Mouse (Mus musculus) activated CD4-positive, CD25-positive, alpha-beta regulatory T cell, adult 4 months (primary cell): ENCODE results near the gene Atxn7. TPM values are rescaled to one million over a fixed set of nuclear protein-coding genes. Genes with fewer than 3 reads are reported as not detected.
"Not testable (repeated sequence)": the region's sequence is repeated elsewhere in the genome, so short reads cannot be mapped to it uniquely, and the experiment has no call there.

ENCODE experiments used
- ATAC-seq: one replicate; pipeline ENCODE4 v1.8.0; 2017
- polyA plus RNA-seq, 2 experiments: library from polyadenylated mRNA; unstranded; fragments of 100-300 nt; shearing (Covaris generic); gene quantifications; one replicate each; pipeline ENCODE4 v1.2.1; 2017

Atxn7 gene
- 10 to 100 TPM; 10.9 to 13.3 TPM for polyA plus RNA-seq

GRCm38 (mm10) chr14:13961401-13962112 is at the start of gene Atxn7, which contains the start of gene Thoc7:
Gene Atxn7, plus strand, starts transcription at chr14:13961440.
Gene Thoc7, minus strand, starts transcription at chr14:13961852.
- ATAC-seq, result peak; percentile 9

- no peak for ATAC-seq
Observed at GRCm38 (mm10) chr14:13914387-13915082, 46.7 kb upstream of the Atxn7 start, which contains the start of gene Gm281. Gene Gm281, minus strand, starts transcription at chr14:13914478.

GRCm38 (mm10) chr14:13915207-13915606 is 46.0 kb upstream of the Atxn7 start:
- no peak for ATAC-seq

- ATAC-seq, result no peak
Observed at GRCm38 (mm10) chr14:13917208-13917607, 44.0 kb upstream of the Atxn7 start.

GRCm38 (mm10) chr14:13917630-13918029 is 43.6 kb upstream of the Atxn7 start:
- ATAC-seq, result peak; percentile 65

- ATAC-seq, result peak; percentile 53
Observed at GRCm38 (mm10) chr14:13933290-13934051, 27.8 kb upstream of the Atxn7 start.

GRCm38 (mm10) chr14:13934052-13934371 is 27.2 kb upstream of the Atxn7 start:
- ATAC-seq, result peak; percentile 66

- no peak for ATAC-seq
Observed at GRCm38 (mm10) chr14:13944686-13945085, 16.6 kb upstream of the Atxn7 start.

GRCm38 (mm10) chr14:13948345-13948744 is 12.9 kb upstream of the Atxn7 start:
- ATAC-seq, result no peak

GRCm38 (mm10) chr14:13950401-13950800 is 10.8 kb upstream of the Atxn7 start:
- ATAC-seq, result peak; percentile 69

GRCm38 (mm10) chr14:13952151-13952550 is 9.1 kb upstream of the Atxn7 start:
- ATAC-seq, result not testable (repeated sequence)

GRCm38 (mm10) chr14:13960079-13960478 is 1.2 kb upstream of the Atxn7 start:
- ATAC-seq, result peak; percentile 45

GRCm38 (mm10) chr14:13960482-13961325 is 536 bp upstream of the Atxn7 start:
- peak; percentile 65 for ATAC-seq

- no peak for ATAC-seq
Observed at GRCm38 (mm10) chr14:13962476-13962875, 1.2 kb downstream of the Atxn7 start.

GRCm38 (mm10) chr14:13963527-13963926 is 2.3 kb downstream of the Atxn7 start:
- no peak for ATAC-seq

GRCm38 (mm10) chr14:13967607-13968006 is 6.4 kb downstream of the Atxn7 start:
- ATAC-seq, result no peak

GRCm38 (mm10) chr14:13968476-13968875 is 7.2 kb downstream of the Atxn7 start:
- no peak for ATAC-seq

GRCm38 (mm10) chr14:13970513-13970912 is 9.3 kb downstream of the Atxn7 start:
- ATAC-seq, result no peak

- ATAC-seq, result no peak
Observed at GRCm38 (mm10) chr14:13971644-13972234, 10.5 kb downstream of the Atxn7 start.

- no peak for ATAC-seq
Observed at GRCm38 (mm10) chr14:13977498-13977897, 16.3 kb downstream of the Atxn7 start.

- ATAC-seq, result peak; percentile 72
Observed at GRCm38 (mm10) chr14:13981286-13981685, 20.0 kb downstream of the Atxn7 start.

- peak; percentile 52 for ATAC-seq
Observed at GRCm38 (mm10) chr14:13982174-13982573, 20.9 kb downstream of the Atxn7 start.
